Mouse (Mus musculus) cortical plate, adult 2 months (tissue): Measurements from ENCODE around the gene Eddm3b.

Experiments used
- CTCF ChIP-seq: fragments of 200-500 bp; IDR thresholded peaks from 2 replicates; pipeline ENCODE4 v1.5.1; 2011; ENCODE audit warnings: mild to moderate bottlenecking, control low read depth, low read length; ENCODE audit not compliant: insufficient read depth; ENCODE audit errors: extremely low read depth
- POLR2A ChIP-seq: fragments of 200-500 bp; IDR thresholded peaks from 2 replicates; pipeline ENCODE4 v1.6.1; 2011; ENCODE audit warnings: mild to moderate bottlenecking, low read length, control low read depth; ENCODE audit not compliant: insufficient read depth; ENCODE audit errors: extremely low read depth

- TF ChIP-seq CTCF (no peak), POLR2A (no peak)
Measured at GRCm38 (mm10) chr14:51150206-51150831, 36.1 kb downstream of the Eddm3b start.
